Mouse (Mus musculus): ENCODE measurements around the gene Olfr126.

GRCm38 (mm10) chr17:37873830-37874229 lies 26.5 kb downstream of the Olfr126 start:
- TF ChIP-seq POLR2A (IDR thresholded peaks at IDR 0.05; ENCODE audit: extremely low read depth, insufficient read depth, low read length) (no peak), CTCF (IDR thresholded peaks at IDR 0.05; ENCODE audit: low read depth, low read length) (no peak)
